Mouse (Mus musculus) hindbrain, embryonic 14.5 days (tissue): ENCODE results near the gene Rtl10. TPM values are rescaled to one million over a fixed set of nuclear protein-coding genes. Genes with fewer than 3 reads are reported as not detected.
A peak's percentile ranks its signal among the peaks of the same experiment; 100 is the strongest.
"Not testable (repeated sequence)": the region's sequence is repeated elsewhere in the genome, so short reads cannot be mapped to it uniquely, and the experiment has no call there.

Experiments
- ATAC-seq: fragments of 200-750 bp; cut with Nextera tagmentation; 2 replicates; pipeline ENCODE4 v1.8.0; 2017; ENCODE audit warnings: moderate number of reproducible peaks, mild to moderate bottlenecking, moderate TSS enrichment, moderate library complexity; ENCODE audit not compliant: low FRiP score
- DNase-seq: peaks from one replicate; pipeline ENCODE4 v3.0.0-alpha.2; 2015; ENCODE audit warnings: low spot score
- H3K27ac ChIP-seq: fragments of 300-500 bp; sonication (generic); 2 replicates; pipeline ENCODE4 v1.5.1; 2014; ENCODE audit warnings: mild to moderate bottlenecking, moderate library complexity
- H3K27me3 ChIP-seq: fragments of 300-500 bp; sonication (generic); 2 replicates; pipeline ENCODE4 v1.6.1; 2014; ENCODE audit warnings: mild to moderate bottlenecking, low read length, mixed read lengths; ENCODE audit not compliant: control insufficient read depth, insufficient read depth
- H3K36me3 ChIP-seq: fragments of 300-500 bp; sonication (generic); replicated peaks from 2 replicates; pipeline ENCODE4 v1.6.1; 2014; ENCODE audit not compliant: control insufficient read depth, insufficient read depth
- H3K4me1 ChIP-seq: fragments of 300-500 bp; sonication (generic); replicated peaks from 2 replicates; pipeline ENCODE4 v1.6.1; 2014; ENCODE audit warnings: antibody characterized with exemption, low read length, mixed read lengths; ENCODE audit not compliant: control insufficient read depth, insufficient read depth
- H3K4me2 ChIP-seq: fragments of 300-500 bp; sonication (generic); replicated peaks from 2 replicates; pipeline ENCODE4 v1.6.1; 2014; ENCODE audit warnings: mild to moderate bottlenecking, moderate library complexity
- H3K4me3 ChIP-seq: fragments of 300-500 bp; sonication (generic); replicated peaks from 2 replicates; pipeline ENCODE4 v1.5.1; 2014; ENCODE audit warnings: mild to moderate bottlenecking, low read length
- H3K9ac ChIP-seq: fragments of 300-500 bp; sonication (generic); 2 replicates; pipeline ENCODE4 v1.6.1; 2014
- H3K9me3 ChIP-seq: fragments of 300-500 bp; sonication (generic); 2 replicates; pipeline ENCODE4 v1.6.1; 2016; ENCODE audit warnings: low read length; ENCODE audit not compliant: control insufficient read depth
- WGBS: fragments of 180-500 bp; shearing (Covaris S2); extraction: QIAGEN DNeasy Blood & Tissue Kit; methylation state at CpG from one replicate; pipeline ENCODE4 v1.1.7; 2014; 5-methylcytosine and 5-hydroxymethylcytosine counted together
- polyA plus RNA-seq: library from polyadenylated mRNA; unstranded; fragments of >200 nt; fragmentation: Nextera tagmentation; extraction: Ambion mirVana; gene quantifications from 2 replicates; pipeline ENCODE4 v1.2.1, GENCODE M21; 2014

Rtl10 gene
- polyA plus RNA-seq, 1 experiment from 2014 or later: 2.5 TPM

- no peaks in the 10 kb centered on the region for H3K4me1 ChIP-seq
- no peak for ATAC-seq
- 93% methylated on average over 8 of the region's 8 CpGs for WGBS
Measured at GRCm38 (mm10) chr16:18523563-18524245, 25.0 kb downstream of the Rtl10 start.

DNA sequence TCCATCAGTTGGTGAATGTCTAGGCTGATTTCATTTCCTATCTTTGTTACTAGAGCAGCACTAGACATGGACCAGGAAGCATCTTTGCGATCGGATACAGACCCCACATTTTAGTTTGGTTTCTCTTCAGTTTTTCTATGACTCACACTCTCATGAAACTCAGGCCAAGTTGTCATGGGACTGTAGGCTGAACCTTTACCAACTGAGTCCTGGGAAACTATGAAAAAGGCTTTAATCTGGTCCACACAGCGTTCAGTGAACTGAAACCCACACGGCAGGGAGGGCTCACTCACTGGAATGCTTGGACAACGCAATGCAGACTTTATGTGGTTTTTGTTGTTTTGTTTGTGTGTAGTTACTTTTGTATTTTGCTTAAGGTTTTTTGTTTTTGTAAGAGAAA is 30.0 kb downstream of the Rtl10 start:
- DNase-seq (no peak), ATAC-seq (no peak)
- H3K9ac ChIP-seq: no peak overlapping the region
- no peak overlapping the region for H3K4me2 ChIP-seq
- no peak overlapping the region for H3K27ac ChIP-seq
- H3K27me3 ChIP-seq: no peaks in the 10 kb centered on the region
- no peak overlapping the region for H3K4me3 ChIP-seq
- 87% methylated on average over 5 of the region's 5 CpGs for WGBS
- no peaks in the 10 kb centered on the region for H3K4me1 ChIP-seq
- H3K36me3 ChIP-seq: no peaks in the 10 kb centered on the region
- H3K9me3 ChIP-seq: no peaks in the 10 kb centered on the region

More at GRCm38 (mm10) chr16:18523563-18524245, 25.0 kb downstream of the Rtl10 start:
- Histone ChIP-seq H3K9ac (no peak overlapping the region), H3K27ac (no peak overlapping the region), H3K4me3 (no peak overlapping the region), H3K9me3 (no peaks in the 10 kb centered on the region), H3K36me3 (no peaks in the 10 kb centered on the region), H3K27me3 (no peaks in the 10 kb centered on the region), H3K4me2 (no peak overlapping the region)
- DNase-seq: no peak

GRCm38 (mm10) chr16:18533061-18533460 is 34.4 kb downstream of the Rtl10 start:
- peak; percentile 99 for ATAC-seq
- 96% methylated on average over 7 of the region's 7 CpGs for WGBS
- not testable (repeated sequence) for H3K27ac ChIP-seq, H3K27me3 ChIP-seq, H3K36me3 ChIP-seq, H3K4me3 ChIP-seq, H3K9ac ChIP-seq, H3K4me1 ChIP-seq, DNase-seq, H3K4me2 ChIP-seq, H3K9me3 ChIP-seq

- Histone ChIP-seq H3K4me1 (no peaks in the 10 kb centered on the region), H3K27me3 (no peaks in the 10 kb centered on the region), H3K4me2 (no peak overlapping the region), H3K36me3 (no peaks in the 10 kb centered on the region), H3K27ac (no peak overlapping the region), H3K4me3 (no peak overlapping the region), H3K9me3 (no peaks in the 10 kb centered on the region), H3K9ac (no peak overlapping the region)
- 0 out of 2 replicates have a peak, but pooled peaks have one; percentile 26 for ATAC-seq
- DNase-seq: no peak
- WGBS: 92% methylated on average over 3 of the region's 3 CpGs
Measured at GRCm38 (mm10) chr16:18537407-18537990, 38.8 kb downstream of the Rtl10 start.

DNA sequence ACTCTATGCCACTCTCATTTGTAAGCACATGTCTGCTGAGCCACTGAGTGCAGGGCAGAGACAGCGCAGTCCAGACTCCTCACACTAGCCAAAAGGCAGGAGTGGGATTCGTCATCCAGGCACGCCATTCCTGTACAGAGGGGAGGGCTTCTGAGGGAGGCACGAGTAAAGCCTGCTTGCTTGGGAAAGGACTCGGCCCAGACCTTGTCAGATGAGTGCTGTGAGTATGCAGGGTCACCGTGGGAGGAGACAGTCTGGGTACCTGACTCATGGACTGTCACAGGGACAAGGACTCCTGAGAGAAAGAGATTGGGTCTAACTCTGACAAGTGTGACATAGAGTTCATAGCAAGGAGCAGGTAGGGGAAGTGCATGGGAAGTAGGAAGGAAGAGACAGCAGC is 40.6 kb downstream of the Rtl10 start:
- DNase-seq: no peak
- H3K9me3 ChIP-seq: no peaks in the 10 kb centered on the region
- H3K4me3 ChIP-seq: no peak overlapping the region
- 78% methylated on average over 6 of the region's 6 CpGs for WGBS
- no peaks in the 10 kb centered on the region for H3K27me3 ChIP-seq
- no peak overlapping the region for H3K4me2 ChIP-seq
- no peak for ATAC-seq
- H3K36me3 ChIP-seq: no peaks in the 10 kb centered on the region
- peaks cover 7% of the 10 kb centered on the region; the same call in 1 of the 2 replicates for H3K4me1 ChIP-seq
- H3K27ac ChIP-seq: no peak overlapping the region
- H3K9ac ChIP-seq: no peak overlapping the region

DNA sequence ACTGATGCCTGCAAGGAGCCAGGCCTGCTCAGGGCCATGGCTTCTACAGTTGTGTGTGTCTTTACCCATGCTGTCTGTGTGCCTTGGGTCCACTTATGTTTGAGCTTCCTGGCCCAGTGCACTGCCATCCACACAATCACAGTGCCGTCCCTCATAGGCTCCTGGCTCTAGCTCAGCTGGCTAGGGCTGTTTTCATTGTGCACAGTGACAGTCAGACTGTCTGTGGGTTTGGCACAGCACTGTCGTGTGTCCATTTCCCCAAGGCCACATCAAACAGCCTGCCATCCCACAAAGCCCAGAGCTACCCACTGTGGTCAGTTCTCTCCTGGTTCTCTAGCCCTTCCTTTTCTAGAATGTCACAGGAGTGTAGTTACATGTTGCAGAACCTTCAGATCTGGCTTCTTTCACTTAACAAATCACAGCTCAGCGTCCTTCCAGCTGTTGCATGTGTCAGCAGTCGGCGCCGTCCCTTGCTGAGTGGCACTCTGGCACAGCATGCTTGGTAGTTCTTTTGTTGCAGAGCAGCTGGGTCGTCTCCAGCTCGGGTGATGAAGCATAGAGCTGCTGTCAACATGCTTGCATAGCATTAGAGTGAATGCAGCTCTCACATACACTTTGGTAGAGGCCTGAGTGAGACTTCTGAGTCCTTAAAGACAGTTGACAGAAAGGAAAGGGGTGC is 44.6 kb downstream of the Rtl10 start:
- H3K27ac ChIP-seq: no peak overlapping the region
- DNase-seq: peak; percentile 36
- 33% methylated on average over 8 of the region's 8 CpGs for WGBS
- no peaks in the 10 kb centered on the region for H3K9me3 ChIP-seq
- H3K36me3 ChIP-seq: no peaks in the 10 kb centered on the region
- 0 out of 2 replicates have a peak, but pooled peaks cover 3% of the 10 kb centered on the region for H3K27me3 ChIP-seq
- H3K4me3 ChIP-seq: no peak overlapping the region
- no peak overlapping the region for H3K4me2 ChIP-seq
- H3K4me1 ChIP-seq: peaks cover 10% of the 10 kb centered on the region; the same call in 1 of the 2 replicates
- H3K9ac ChIP-seq: no peak overlapping the region
- ATAC-seq: peak; percentile 41

GRCm38 (mm10) chr16:18547891-18548290 is 49.2 kb downstream of the Rtl10 start:
- Histone ChIP-seq H3K4me2 (no peak overlapping the region), H3K9me3 (no peaks in the 10 kb centered on the region), H3K4me3 (no peak overlapping the region), H3K36me3 (no peaks in the 10 kb centered on the region), H3K4me1 (peaks cover 9% of the 10 kb centered on the region; the same call in 1 of the 2 replicates), H3K9ac (no peak overlapping the region), H3K27ac (no peak overlapping the region), H3K27me3 (0 out of 2 replicates have a peak, but pooled peaks cover 3% of the 10 kb centered on the region)
- DNase-seq: no peak
- no peak for ATAC-seq
- WGBS: 60% methylated on average over 5 of the region's 5 CpGs

Other genes starting within 250 kb of the Rtl10 start
- 5.3 TPM in 1 of 2 replicates, not detected in the other for gene Gm49776, start 240.6 kb upstream of the Rtl10 start, polyA plus RNA-seq
- gene Dgcr8, start 209.7 kb upstream of the Rtl10 start, polyA plus RNA-seq: 31.8 and 35.2 TPM in 2 replicates
- gene Tango2, start 150.8 kb upstream of the Rtl10 start, polyA plus RNA-seq: 94.5 and 97.9 TPM in 2 replicates
- gene Arvcf, start 150.7 kb upstream of the Rtl10 start, polyA plus RNA-seq: 53.2 and 64.6 TPM in 2 replicates
- gene Txnrd2, start 72.5 kb upstream of the Rtl10 start, polyA plus RNA-seq: 26.0 and 28.2 TPM in 2 replicates
- gene Comt, start 72.0 kb upstream of the Rtl10 start, polyA plus RNA-seq: 91.6 and 99.4 TPM in 2 replicates
- 13.2 and 14.6 TPM in 2 replicates for gene Gnb1l, start 188 bp upstream of the Rtl10 start, polyA plus RNA-seq
- 0.94 and 1.2 TPM in 2 replicates for gene Tbx1, start 91.8 kb downstream of the Rtl10 start, polyA plus RNA-seq
- gene Gp1bb, start 123.5 kb downstream of the Rtl10 start, polyA plus RNA-seq: 13.7 and 16.7 TPM in 2 replicates
- 6.9 and 10.1 TPM in 2 replicates for gene Gm49601, start 127.5 kb downstream of the Rtl10 start, polyA plus RNA-seq
- 192 and 218 TPM in 2 replicates for gene Sept5, start 131.1 kb downstream of the Rtl10 start, polyA plus RNA-seq